Mouse (Mus musculus) thymus, adult 2 months (tissue): ENCODE measurements at regions not wholly inside any gene's neighbourhood (a gene's known extent, or its start where the extent isn't known, plus 50 kb on each side); places are given as distances from the start of the nearest gene placed in this dataset.

Source experiments
- DNase-seq: peaks from one replicate; pipeline ENCODE4 v3.0.0; 2021
- H3K27ac ChIP-seq: fragments of 200-500 bp; 2 replicates; pipeline ENCODE4 v1.5.1; 2012; ENCODE audit warnings: low read length, control low read depth; ENCODE audit not compliant: control insufficient read depth, insufficient read depth
- H3K27me3 ChIP-seq: fragments of 200-500 bp; 2 replicates; pipeline ENCODE4 v1.6.1; 2012; ENCODE audit warnings: mild to moderate bottlenecking, low read length, moderate library complexity, mixed read lengths; ENCODE audit not compliant: control insufficient read depth, insufficient read depth
- H3K36me3 ChIP-seq: fragments of 200-500 bp; 2 replicates; pipeline ENCODE4 v1.6.1; 2012; ENCODE audit warnings: mild to moderate bottlenecking, low read length, moderate library complexity; ENCODE audit not compliant: control insufficient read depth, insufficient read depth
- H3K4me1 ChIP-seq: fragments of 200-500 bp; replicated peaks from 2 replicates; pipeline ENCODE4 v1.6.1; 2012; ENCODE audit warnings: low read length; ENCODE audit not compliant: control insufficient read depth, insufficient read depth
- H3K4me3 ChIP-seq: fragments of 200-500 bp; 2 replicates; pipeline ENCODE4 v1.5.1; 2012; ENCODE audit warnings: mild to moderate bottlenecking, low read length, control low read depth, moderate library complexity; ENCODE audit not compliant: control insufficient read depth, insufficient read depth
- CTCF ChIP-seq: fragments of 200-500 bp; IDR thresholded peaks from 2 replicates; pipeline ENCODE4 v1.5.1; 2012; ENCODE audit warnings: mild to moderate bottlenecking, control low read depth, low read length, moderate library complexity, borderline replicate concordance; ENCODE audit not compliant: control insufficient read depth, poor library complexity, insufficient read depth; ENCODE audit errors: extremely low read depth
- POLR2A ChIP-seq: fragments of 200-500 bp; IDR thresholded peaks from 2 replicates; pipeline ENCODE4 v1.6.1; 2012; ENCODE audit warnings: mild to moderate bottlenecking, low read length, control low read depth, moderate library complexity; ENCODE audit not compliant: control insufficient read depth, poor library complexity, insufficient read depth; ENCODE audit errors: extremely low read depth
- WGBS: fragments of 180-500 bp; shearing (Covaris S2); methylation state at CpG from one replicate; pipeline ENCODE4 v1.1.7; 2018; 5-methylcytosine and 5-hydroxymethylcytosine counted together

DNA sequence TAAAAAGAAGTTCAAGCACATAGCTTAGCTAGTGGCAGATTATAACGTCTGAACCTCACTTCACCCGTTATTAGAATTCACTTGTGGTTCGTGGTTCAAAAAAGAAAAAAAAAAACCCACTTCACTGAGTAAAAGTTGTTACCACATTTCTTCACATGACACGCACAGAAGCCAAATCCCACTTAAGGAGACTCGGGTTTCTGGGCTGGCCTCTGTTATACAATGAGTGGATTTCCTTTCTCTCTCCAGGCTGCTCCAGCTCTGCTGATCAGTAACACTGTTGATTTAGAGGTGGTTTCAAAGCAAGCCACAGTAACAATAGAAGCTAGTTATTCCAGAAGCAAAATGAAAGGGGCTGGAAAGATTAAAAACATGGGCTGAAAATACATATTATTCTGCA, 147.4 kb downstream of the Rnd3 start:
- no peak for DNase-seq
- H3K4me1 ChIP-seq, result no peaks in the 10 kb centered on the region
- H3K36me3 ChIP-seq, result no peaks in the 10 kb centered on the region
- H3K27ac ChIP-seq, result no peak overlapping the region
- TF ChIP-seq CTCF (no peak), POLR2A (no peak)
- H3K4me3 ChIP-seq, result no peak overlapping the region
- H3K27me3 ChIP-seq, result no peaks in the 10 kb centered on the region
- WGBS, result 4% methylated on average over 5 of the region's 5 CpGs

DNA sequence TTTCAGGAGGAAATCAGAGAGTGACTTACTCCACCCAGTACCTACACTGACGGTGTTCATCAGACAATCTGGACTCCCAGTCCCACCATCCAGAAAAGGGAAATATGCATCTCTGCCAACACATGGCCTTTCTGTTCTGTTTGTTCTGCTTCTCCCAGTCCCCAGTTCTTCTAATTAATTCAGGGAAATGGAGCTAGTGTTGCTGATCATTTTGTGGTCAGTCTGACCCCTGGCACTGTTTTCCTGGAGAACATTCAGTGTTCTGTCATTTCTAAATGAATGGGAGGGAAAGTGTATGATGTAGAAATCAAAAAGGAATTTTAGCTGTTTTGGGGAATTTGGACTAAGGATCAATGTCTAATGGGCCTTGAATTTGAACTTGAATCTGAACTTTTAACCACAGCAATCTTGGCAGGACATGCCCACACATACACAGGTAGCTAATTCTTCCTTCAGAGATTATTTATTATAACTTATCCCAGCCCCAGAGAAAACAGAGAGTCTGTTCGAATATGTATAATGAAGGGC, 165.0 kb downstream of the Rnd3 start:
- 91% methylated on average over 2 of the region's 2 CpGs for WGBS
- Histone ChIP-seq H3K36me3 (no peaks in the 10 kb centered on the region), H3K4me3 (no peak overlapping the region), H3K27ac (no peak overlapping the region), H3K27me3 (no peaks in the 10 kb centered on the region), H3K4me1 (no peaks in the 10 kb centered on the region)
- DNase-seq, result no peak
- TF ChIP-seq CTCF (no peak), POLR2A (no peak)

DNA sequence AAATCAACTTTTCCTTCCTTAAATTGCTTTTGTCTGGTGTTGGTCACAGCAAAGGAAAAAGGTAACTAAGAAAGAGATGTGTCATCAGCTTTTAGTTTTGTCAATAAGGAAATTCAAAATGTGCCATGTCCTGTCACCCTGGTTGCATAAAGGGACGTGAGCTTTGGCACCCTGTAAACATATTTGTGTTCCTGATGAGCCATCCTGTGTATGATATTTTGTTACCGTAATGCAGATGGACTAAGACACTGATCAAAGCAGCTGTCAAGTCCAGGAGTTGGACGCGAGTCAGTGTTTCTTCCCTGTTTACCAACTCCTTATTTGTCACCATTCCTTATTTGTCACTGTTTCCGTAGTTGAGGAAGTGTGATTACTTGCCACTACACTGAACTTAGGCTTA, 166.3 kb downstream of the Rnd3 start:
- no peak for DNase-seq
- Histone ChIP-seq H3K27ac (no peak overlapping the region), H3K27me3 (no peaks in the 10 kb centered on the region), H3K36me3 (no peaks in the 10 kb centered on the region), H3K4me1 (no peaks in the 10 kb centered on the region), H3K4me3 (no peak overlapping the region)
- TF ChIP-seq CTCF, result no peak
- TF ChIP-seq POLR2A, result no peak
- 90% methylated on average over 5 of the region's 5 CpGs for WGBS

DNA sequence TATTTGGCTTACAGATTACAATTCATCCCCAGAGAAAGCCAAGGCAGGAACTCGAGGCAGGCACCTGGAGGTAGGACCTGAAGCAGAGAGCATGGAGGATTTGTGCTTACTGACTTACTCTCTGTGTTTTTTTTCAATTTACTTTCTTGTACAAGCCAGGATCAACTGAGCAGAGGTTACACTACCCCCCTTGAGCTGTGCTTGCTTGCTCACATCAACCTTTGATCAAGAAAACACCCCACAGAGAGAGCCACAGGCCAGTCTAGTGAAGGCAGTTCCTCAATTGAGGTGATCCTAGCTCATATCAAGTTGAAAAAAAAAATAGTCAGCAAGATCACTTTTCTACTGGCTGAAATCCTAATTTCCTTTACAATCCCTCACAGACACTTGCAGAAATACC, 170.6 kb downstream of the Rnd3 start:
- Histone ChIP-seq H3K4me1 (no peaks in the 10 kb centered on the region), H3K27ac (no peak overlapping the region), H3K36me3 (no peaks in the 10 kb centered on the region), H3K27me3 (no peaks in the 10 kb centered on the region), H3K4me3 (no peak overlapping the region)
- no peak for DNase-seq
- TF ChIP-seq POLR2A (no peak), CTCF (no peak)
- WGBS, result 84% methylated on average over 1 of the region's 1 CpGs

DNA sequence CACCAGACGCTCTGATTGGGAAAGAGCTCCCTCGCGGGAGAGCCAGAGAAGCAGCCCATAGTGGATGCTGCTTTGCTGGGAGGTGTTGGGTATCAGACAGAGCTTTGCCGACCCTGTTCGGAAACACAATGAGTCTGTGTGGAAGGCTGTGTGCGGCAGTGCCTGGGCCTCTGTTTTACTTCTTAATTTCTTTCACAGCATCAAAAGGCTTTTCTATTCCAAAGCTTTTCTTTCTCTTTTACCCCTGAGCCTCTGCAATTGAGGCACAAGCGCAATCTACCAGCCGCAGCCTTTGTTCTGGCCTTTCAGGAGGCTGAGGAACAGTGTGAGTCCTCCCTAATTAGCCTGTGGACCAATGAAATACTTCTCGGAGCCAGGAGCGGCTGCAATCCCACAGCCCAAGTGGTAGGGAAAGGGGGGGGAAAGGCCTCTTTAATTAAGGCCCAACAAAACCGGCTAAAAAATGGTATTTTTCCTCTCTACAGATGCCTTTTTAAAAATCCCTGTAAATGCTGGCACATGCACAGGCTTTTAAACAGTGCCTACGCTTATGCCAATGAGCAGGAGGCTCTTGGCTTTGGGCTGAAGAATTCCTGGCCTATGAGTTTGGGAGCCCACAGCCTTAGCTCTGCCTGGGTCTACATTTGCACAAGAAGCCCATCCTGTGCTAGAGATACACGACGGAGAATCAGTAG, 177.6 kb downstream of the Rnd3 start:
- no peak overlapping the region for H3K27ac ChIP-seq
- H3K36me3 ChIP-seq, result no peaks in the 10 kb centered on the region
- no peak overlapping the region for H3K4me3 ChIP-seq
- DNase-seq, result no peak
- TF ChIP-seq POLR2A (no peak), CTCF (no peak)
- no peaks in the 10 kb centered on the region for H3K27me3 ChIP-seq
- 90% methylated on average over 14 of the region's 14 CpGs for WGBS
- H3K4me1 ChIP-seq, result no peaks in the 10 kb centered on the region

DNA sequence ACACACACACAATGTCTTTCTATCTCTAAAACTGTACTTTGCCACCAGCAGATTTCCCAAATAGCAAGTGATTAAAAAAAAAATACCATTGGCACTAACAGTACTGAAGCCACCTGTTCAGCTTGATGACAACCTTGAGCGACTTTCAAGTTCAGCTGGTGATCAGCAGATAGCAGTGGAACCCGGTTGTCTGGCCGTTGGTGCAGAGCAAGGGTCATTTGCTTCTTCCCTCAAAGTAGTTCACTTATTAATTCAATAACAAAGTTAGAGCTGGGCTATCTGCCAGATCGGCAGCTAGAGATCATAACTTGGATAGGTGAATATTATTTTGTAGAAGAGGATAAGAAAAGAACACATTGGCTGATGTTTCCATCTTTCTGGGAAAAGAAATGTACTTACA, 180.5 kb downstream of the Rnd3 start:
- Histone ChIP-seq H3K4me3 (no peak overlapping the region), H3K27me3 (no peaks in the 10 kb centered on the region), H3K36me3 (no peaks in the 10 kb centered on the region), H3K4me1 (no peaks in the 10 kb centered on the region), H3K27ac (no peak overlapping the region)
- TF ChIP-seq CTCF (no peak), POLR2A (no peak)
- WGBS, result 93% methylated on average over 4 of the region's 4 CpGs
- DNase-seq, result no peak
